Mouse (Mus musculus) midbrain, embryonic 12.5 days (tissue): ENCODE results near the gene Lif. TPM values are rescaled to one million over a fixed set of nuclear protein-coding genes. Genes with fewer than 3 reads are reported as not detected.
A peak's percentile ranks its signal among the peaks of the same experiment; 100 is the strongest.

Source experiments
- ATAC-seq: fragments of 200-750 bp; cut with Nextera tagmentation; 2 replicates; pipeline ENCODE4 v1.8.0; 2017; ENCODE audit warnings: low read depth, moderate TSS enrichment, moderate library complexity; ENCODE audit not compliant: low FRiP score
- H3K27ac ChIP-seq: fragments of 300-500 bp; sonication (generic); replicated peaks from 2 replicates; pipeline ENCODE4 v1.5.1; 2016; ENCODE audit warnings: mild to moderate bottlenecking
- H3K27me3 ChIP-seq: fragments of 300-500 bp; sonication (generic); 2 replicates; pipeline ENCODE4 v1.6.1; 2016; ENCODE audit warnings: mild to moderate bottlenecking
- H3K36me3 ChIP-seq: fragments of 300-500 bp; sonication (generic); 2 replicates; pipeline ENCODE4 v1.6.1; 2016
- H3K4me1 ChIP-seq: fragments of 300-500 bp; sonication (generic); 2 replicates; pipeline ENCODE4 v1.6.1; 2016
- H3K4me2 ChIP-seq: fragments of 300-500 bp; sonication (generic); replicated peaks from 2 replicates; pipeline ENCODE4 v1.6.1; 2016; ENCODE audit warnings: mild to moderate bottlenecking, moderate library complexity
- H3K4me3 ChIP-seq: fragments of 300-500 bp; sonication (generic); 2 replicates; pipeline ENCODE4 v1.5.1; 2016; ENCODE audit warnings: mild to moderate bottlenecking
- H3K9ac ChIP-seq: fragments of 300-500 bp; sonication (generic); replicated peaks from 2 replicates; pipeline ENCODE4 v1.6.1; 2016; ENCODE audit warnings: mild to moderate bottlenecking, moderate library complexity
- H3K9me3 ChIP-seq: fragments of 300-500 bp; sonication (generic); 2 replicates; pipeline ENCODE4 v1.6.1; 2016; ENCODE audit warnings: mild to moderate bottlenecking
- WGBS: fragments of 180-500 bp; shearing (Covaris S2); methylation state at CpG from one replicate; pipeline ENCODE4 v1.1.7; 2016; 5-methylcytosine and 5-hydroxymethylcytosine counted together
- polyA plus RNA-seq: library from polyadenylated mRNA; unstranded; fragments of >200 nt; fragmentation: Nextera tagmentation; extraction: Ambion mirVana; gene quantifications from 2 replicates; pipeline ENCODE4 v1.2.1, GENCODE M21; 2016

The Lif gene
- polyA plus RNA-seq, 1 experiment from 2014 or later, result not detected

- H3K4me1 ChIP-seq, result peaks cover 9% of the 10 kb centered on the region; the same call in 1 of the 2 replicates
- no peaks in the 10 kb centered on the region for H3K9me3 ChIP-seq
- no peak overlapping the region for H3K4me2 ChIP-seq
- no peak overlapping the region for H3K9ac ChIP-seq
- no peak overlapping the region for H3K4me3 ChIP-seq
- no peak for ATAC-seq
- no peaks in the 10 kb centered on the region for H3K36me3 ChIP-seq
- peaks cover 14% of the 10 kb centered on the region for H3K27me3 ChIP-seq
- WGBS, result 59% methylated on average over 9 of the region's 9 CpGs
- H3K27ac ChIP-seq, result no peak overlapping the region
These were observed 45.7 kb downstream of the Lif start for GRCm38 (mm10) chr11:4303033-4303432.

DNA sequence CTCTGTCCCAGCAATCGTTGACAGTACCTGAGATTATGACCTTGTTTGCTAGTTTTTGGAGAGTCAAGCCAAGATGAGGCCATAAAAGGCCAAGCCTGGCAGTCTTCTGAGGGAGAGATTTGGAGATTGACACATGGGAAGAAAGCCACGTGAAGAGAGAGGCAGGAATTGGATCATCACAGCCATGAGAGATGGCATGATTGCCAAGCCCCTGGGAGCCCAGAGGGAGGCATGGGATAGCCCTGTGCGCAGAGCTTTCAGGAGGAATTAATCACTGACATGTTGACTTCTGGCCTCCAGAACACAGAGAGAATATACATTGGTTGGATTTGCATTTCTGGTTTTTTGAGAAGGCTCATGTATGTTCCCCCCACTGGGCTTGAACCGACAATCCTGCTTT lies 46.8 kb downstream of the Lif start:
- Histone ChIP-seq H3K9me3 (no peaks in the 10 kb centered on the region), H3K4me3 (no peak overlapping the region), H3K4me1 (peaks cover 21% of the 10 kb centered on the region; the same call in 1 of the 2 replicates), H3K27ac (no peak overlapping the region), H3K4me2 (no peak overlapping the region), H3K27me3 (peaks cover 14% of the 10 kb centered on the region), H3K9ac (no peak overlapping the region), H3K36me3 (no peaks in the 10 kb centered on the region)
- no peak for ATAC-seq
- WGBS, result 79% methylated on average over 4 of the region's 4 CpGs

DNA sequence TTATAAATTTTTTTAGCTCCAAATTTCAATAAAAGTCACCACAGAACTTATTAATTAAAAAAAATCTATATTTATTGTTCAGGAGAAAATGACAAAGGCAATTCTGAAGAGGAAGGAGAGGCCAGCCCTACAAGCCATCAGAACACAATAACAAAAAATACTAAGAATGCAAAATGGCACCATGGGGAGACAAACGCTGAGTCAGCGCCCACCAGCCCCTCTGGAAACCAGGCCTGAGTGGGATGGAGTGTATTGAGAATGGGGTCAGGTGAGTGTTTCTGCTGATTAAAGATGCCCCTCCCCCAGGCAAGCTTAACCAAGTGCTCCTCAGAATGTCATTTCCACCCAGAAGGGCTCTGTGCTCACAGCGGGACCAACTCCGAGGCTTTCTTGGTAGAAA lies 47.7 kb downstream of the Lif start:
- Histone ChIP-seq H3K27me3 (peaks cover 8% of the 10 kb centered on the region), H3K4me3 (no peak overlapping the region), H3K4me1 (peaks cover 21% of the 10 kb centered on the region; the same call in 1 of the 2 replicates), H3K9ac (no peak overlapping the region), H3K27ac (no peak overlapping the region), H3K36me3 (no peaks in the 10 kb centered on the region), H3K9me3 (no peaks in the 10 kb centered on the region), H3K4me2 (no peak overlapping the region)
- 94% methylated on average over 4 of the region's 4 CpGs for WGBS
- ATAC-seq, result no peak

- H3K36me3 ChIP-seq, result no peaks in the 10 kb centered on the region
- H3K4me1 ChIP-seq, result peaks cover 21% of the 10 kb centered on the region; the same call in 1 of the 2 replicates
- WGBS, result 78% methylated on average over 2 of the region's 2 CpGs
- no peak overlapping the region for H3K4me3 ChIP-seq
- no peak overlapping the region for H3K4me2 ChIP-seq
- ATAC-seq, result no peak
- no peak overlapping the region for H3K9ac ChIP-seq
- peaks cover 8% of the 10 kb centered on the region for H3K27me3 ChIP-seq
- H3K27ac ChIP-seq, result no peak overlapping the region
- H3K9me3 ChIP-seq, result no peaks in the 10 kb centered on the region
These were observed 48.7 kb downstream of the Lif start for GRCm38 (mm10) chr11:4306086-4306485.

GRCm38 (mm10) chr11:4308060-4308513 lies 50.7 kb downstream of the Lif start:
- peaks cover 15% of the 10 kb centered on the region; the same call in 1 of the 2 replicates for H3K4me1 ChIP-seq
- no peak overlapping the region for H3K9ac ChIP-seq
- no peaks in the 10 kb centered on the region for H3K9me3 ChIP-seq
- no peak overlapping the region for H3K4me3 ChIP-seq
- ATAC-seq, result no peak
- 12% methylated on average over 6 of the region's 6 CpGs for WGBS
- H3K27ac ChIP-seq, result no peak overlapping the region
- peaks cover 12% of the 10 kb centered on the region for H3K27me3 ChIP-seq
- no peaks in the 10 kb centered on the region for H3K36me3 ChIP-seq
- H3K4me2 ChIP-seq, result 0 out of 2 replicates have a peak overlapping the region, but pooled peaks have one; percentile 21

DNA sequence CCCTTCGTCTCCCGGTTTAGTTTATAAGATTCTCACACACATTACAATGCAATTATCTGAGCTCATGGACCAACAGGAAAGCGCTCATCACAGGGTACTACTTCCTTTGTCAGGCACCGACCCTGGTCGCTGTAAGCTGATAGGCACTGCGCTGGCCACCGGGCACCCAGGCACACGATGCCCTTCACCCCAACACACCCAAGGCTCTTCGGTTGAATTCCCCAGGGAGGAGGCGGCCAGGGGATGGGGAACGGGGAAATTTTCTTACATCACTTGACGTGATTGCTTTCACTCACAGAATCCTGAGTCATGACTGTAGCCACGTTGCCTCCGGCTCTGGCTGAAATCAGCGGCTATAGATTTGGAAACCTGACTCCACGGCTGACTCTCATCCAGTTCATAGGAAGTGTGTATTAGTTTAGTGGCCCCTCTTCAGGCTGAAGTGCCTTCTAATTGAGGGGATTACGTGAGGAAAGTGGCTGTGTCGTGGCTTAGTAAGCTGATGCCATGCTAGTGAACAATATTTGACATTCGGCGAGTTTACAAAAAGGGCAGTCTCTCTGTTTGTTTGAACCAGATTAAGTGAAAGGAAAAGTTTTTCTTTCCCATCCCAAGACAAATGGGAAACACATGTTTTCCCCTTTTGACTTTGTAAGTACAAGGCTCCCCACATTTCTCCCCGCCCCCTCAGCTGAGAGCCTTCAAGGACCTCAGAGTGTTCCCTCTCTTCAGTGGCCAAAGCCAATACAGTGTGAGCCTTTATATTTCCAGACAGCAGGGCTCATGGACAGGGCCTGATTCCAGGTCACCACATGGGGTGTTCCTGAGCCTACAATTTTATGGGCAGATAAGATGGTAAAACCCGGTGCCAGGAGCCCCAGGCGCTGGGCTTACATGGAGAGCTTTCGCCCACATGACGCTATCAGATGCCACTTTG lies 51.4 kb downstream of the Lif start:
- Histone ChIP-seq H3K27ac (no peak overlapping the region), H3K4me3 (no peak overlapping the region), H3K4me1 (peaks cover 15% of the 10 kb centered on the region; the same call in 1 of the 2 replicates), H3K27me3 (peaks cover 8% of the 10 kb centered on the region; the same call in 1 of the 2 replicates), H3K9ac (no peak overlapping the region; the same call in 1 of the 2 replicates), H3K36me3 (no peaks in the 10 kb centered on the region), H3K4me2 (peak overlapping the region; percentile 21), H3K9me3 (no peaks in the 10 kb centered on the region)
- 45% methylated on average over 25 of the region's 25 CpGs for WGBS
- no peak for ATAC-seq

DNA sequence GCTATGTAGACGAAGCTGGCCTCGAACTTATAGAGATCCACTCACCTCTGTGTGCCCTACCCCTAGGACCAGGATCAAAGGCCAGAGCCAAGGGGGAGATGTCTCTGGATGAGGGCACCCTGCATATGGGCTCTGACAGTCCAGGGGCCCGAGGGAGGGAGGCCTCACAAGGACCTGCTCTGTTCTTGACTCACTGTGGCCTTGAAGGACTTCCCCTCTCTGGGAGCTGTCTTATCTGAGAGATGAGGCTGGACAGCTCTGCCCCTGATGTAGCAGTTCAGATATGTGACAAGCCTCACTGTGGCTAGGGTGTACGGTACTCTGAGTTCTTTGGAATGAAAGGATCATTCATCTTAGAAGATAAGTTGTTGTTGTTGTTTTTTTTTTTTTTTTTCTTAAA lies 52.3 kb downstream of the Lif start:
- Histone ChIP-seq H3K4me1 (peaks cover 15% of the 10 kb centered on the region; the same call in 1 of the 2 replicates), H3K4me3 (no peak overlapping the region), H3K9ac (no peak overlapping the region), H3K9me3 (no peaks in the 10 kb centered on the region), H3K36me3 (no peaks in the 10 kb centered on the region), H3K4me2 (no peak overlapping the region), H3K27me3 (peaks cover 11% of the 10 kb centered on the region; the same call in 1 of the 2 replicates), H3K27ac (no peak overlapping the region)
- 93% methylated on average over 4 of the region's 4 CpGs for WGBS
- no peak for ATAC-seq

- Histone ChIP-seq H3K9me3 (no peaks in the 10 kb centered on the region), H3K4me2 (no peak overlapping the region), H3K36me3 (no peaks in the 10 kb centered on the region), H3K4me3 (no peak overlapping the region), H3K4me1 (peaks cover 15% of the 10 kb centered on the region; the same call in 1 of the 2 replicates), H3K27ac (no peak overlapping the region), H3K9ac (no peak overlapping the region), H3K27me3 (peaks cover 14% of the 10 kb centered on the region; the same call in 1 of the 2 replicates)
- 94% methylated on average over 4 of the region's 4 CpGs for WGBS
- no peak for ATAC-seq
These were observed 53.0 kb downstream of the Lif start for GRCm38 (mm10) chr11:4310324-4310723.

DNA sequence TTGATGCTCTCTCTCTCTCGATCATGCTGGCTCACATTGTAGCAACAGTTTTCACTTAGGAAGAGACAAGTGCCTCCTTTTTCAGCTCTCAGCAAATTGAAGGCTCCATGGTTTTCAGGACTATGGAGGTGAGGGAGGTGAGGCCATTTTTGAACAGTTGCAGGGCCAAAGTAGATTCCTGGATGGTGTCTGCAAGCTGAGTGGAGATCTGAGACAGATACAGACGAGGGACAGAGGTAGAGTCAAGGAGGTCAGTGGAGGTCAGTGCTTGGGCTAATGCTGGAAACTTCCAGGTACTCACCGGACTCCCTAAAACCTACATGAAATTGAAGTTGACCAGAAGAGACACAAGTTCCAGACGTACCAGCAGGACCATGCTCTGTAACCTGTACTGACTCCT lies 54.8 kb downstream of the Lif start:
- no peak overlapping the region for H3K27ac ChIP-seq
- 81% methylated on average over 4 of the region's 4 CpGs for WGBS
- H3K4me2 ChIP-seq, result no peak overlapping the region
- H3K27me3 ChIP-seq, result peaks cover 14% of the 10 kb centered on the region
- no peak for ATAC-seq
- H3K9ac ChIP-seq, result no peak overlapping the region
- H3K36me3 ChIP-seq, result no peaks in the 10 kb centered on the region
- H3K4me3 ChIP-seq, result no peak overlapping the region
- peaks cover 15% of the 10 kb centered on the region; the same call in 1 of the 2 replicates for H3K4me1 ChIP-seq
- no peaks in the 10 kb centered on the region for H3K9me3 ChIP-seq

DNA sequence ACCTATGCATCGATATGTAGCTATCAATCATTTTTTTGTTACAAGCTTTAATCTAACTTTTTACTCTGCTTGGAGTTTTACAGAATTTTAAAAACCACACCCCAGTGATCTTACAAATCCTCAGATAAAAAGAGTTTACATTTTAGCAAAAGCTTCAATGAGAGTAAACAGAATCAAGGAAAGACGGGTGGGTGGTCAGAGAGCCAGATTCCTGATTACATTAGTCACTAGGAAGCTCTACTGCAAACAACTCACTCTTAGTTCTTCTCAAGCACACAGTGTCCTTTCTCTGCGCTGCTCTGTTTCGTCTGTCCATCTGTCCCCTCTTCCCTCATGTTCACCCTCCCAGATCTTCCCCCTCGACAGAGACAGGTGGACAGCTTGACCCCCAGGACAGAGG lies 59.9 kb downstream of the Lif start:
- H3K27me3 ChIP-seq, result peaks cover 11% of the 10 kb centered on the region
- H3K27ac ChIP-seq, result no peak overlapping the region
- no peak for ATAC-seq
- H3K9ac ChIP-seq, result no peak overlapping the region
- H3K9me3 ChIP-seq, result no peaks in the 10 kb centered on the region
- no peaks in the 10 kb centered on the region for H3K36me3 ChIP-seq
- whole genome bisulfite sequencing, result 66% methylated on average over 5 of the region's 5 CpGs
- no peak overlapping the region for H3K4me2 ChIP-seq
- H3K4me1 ChIP-seq, result no peaks in the 10 kb centered on the region
- no peak overlapping the region for H3K4me3 ChIP-seq

DNA sequence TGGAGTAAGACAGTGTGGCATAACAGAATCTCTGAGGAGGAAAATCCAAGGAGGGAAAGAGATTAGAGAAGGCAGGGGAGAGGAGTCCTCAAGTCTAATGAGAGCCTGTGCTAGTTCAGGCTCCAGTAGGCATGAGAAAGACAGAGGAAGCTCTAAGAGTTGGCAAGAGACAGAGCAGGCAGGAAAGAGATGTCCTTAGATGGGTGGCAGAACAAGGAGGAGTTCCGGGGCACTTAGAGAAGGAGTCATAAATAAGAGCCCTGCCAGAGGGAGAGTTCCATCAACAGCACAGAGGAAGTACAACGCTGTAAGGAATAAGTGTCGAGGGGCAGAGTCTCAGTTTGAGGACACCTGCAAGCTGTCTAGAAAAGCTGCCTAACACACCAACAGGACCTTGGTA lies 60.7 kb downstream of the Lif start:
- Histone ChIP-seq H3K27me3 (peaks cover 10% of the 10 kb centered on the region), H3K4me1 (no peaks in the 10 kb centered on the region), H3K27ac (no peak overlapping the region), H3K9ac (no peak overlapping the region), H3K36me3 (no peaks in the 10 kb centered on the region), H3K4me3 (no peak overlapping the region), H3K4me2 (no peak overlapping the region), H3K9me3 (no peaks in the 10 kb centered on the region)
- ATAC-seq, result no peak
- WGBS, result 82% methylated on average over 3 of the region's 3 CpGs

DNA sequence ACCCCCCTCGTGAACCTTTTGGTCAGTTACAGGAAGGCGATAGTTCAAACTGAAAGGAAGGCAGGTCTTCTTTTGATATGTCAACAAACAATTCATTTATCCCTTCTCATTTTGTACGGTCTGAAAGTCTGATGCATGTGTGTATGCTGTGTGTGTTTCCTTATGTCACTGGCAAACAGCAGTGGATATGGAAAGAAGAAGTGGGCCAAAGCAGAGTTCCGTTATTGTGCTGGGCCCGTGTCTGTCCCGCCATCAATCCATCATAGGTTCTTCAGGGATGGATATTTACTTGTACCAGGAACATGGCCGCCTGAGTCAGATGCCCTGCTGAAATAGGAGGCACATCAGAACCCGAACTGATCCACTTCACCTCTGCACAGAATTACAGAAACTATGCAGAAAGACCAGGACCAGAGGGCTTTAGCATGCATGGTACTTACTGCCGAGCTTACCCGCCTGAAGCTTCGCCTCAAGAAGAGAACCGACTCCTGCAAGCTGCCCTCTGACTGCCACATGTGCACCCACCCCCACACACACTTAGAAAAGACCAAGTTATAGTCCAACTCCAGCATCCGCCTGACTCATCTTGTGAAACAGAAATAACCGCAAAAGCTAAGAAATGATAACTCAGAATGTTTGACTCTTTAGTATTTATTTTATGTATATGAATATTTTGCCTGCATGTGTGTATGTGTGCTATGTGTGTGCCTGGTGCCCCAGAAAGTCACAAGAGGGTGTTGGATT lies 62.0 kb downstream of the Lif start:
- H3K9me3 ChIP-seq, result no peaks in the 10 kb centered on the region
- 91% methylated on average over 14 of the region's 14 CpGs for WGBS
- H3K4me3 ChIP-seq, result no peak overlapping the region
- peaks cover 6% of the 10 kb centered on the region for H3K27me3 ChIP-seq
- H3K27ac ChIP-seq, result no peak overlapping the region
- no peaks in the 10 kb centered on the region for H3K36me3 ChIP-seq
- H3K9ac ChIP-seq, result no peak overlapping the region
- no peak for ATAC-seq
- H3K4me2 ChIP-seq, result no peak overlapping the region
- H3K4me1 ChIP-seq, result no peaks in the 10 kb centered on the region
